Mouse (Mus musculus): ENCODE measurements around the gene Asb18. TPM values are rescaled to one million over a fixed set of nuclear protein-coding genes. Genes with fewer than 3 reads are reported as not detected.

Asb18 gene
- total RNA-seq, 2 experiments from 2014 or later: 1.4 to 1.8 TPM

GRCm38 (mm10) chr1:89938884-89939595 is 75.4 kb downstream of the Asb18 start:
- intact Hi-C loops (cut with DNase I): no loop called here
- DNase-seq (ENCODE audit: extremely low spot score in 1 of 2, low spot score in 2 of 2): no peak

- intact Hi-C loops (cut with DNase I): no loop called here
- no peak for DNase-seq (ENCODE audit: extremely low spot score in 1 of 2, low spot score in 2 of 2)
Measured at GRCm38 (mm10) chr1:89935493-89936348, 78.7 kb downstream of the Asb18 start.

GRCm38 (mm10) chr1:89934316-89935260 is 79.9 kb downstream of the Asb18 start:
- DNase-seq (ENCODE audit: extremely low spot score in 1 of 2, low spot score in 2 of 2): no peak
- intact Hi-C loops (cut with DNase I): no loop called here

GRCm38 (mm10) chr1:89933786-89934185 is 80.7 kb downstream of the Asb18 start:
- DNase-seq (ENCODE audit: extremely low spot score in 1 of 2, low spot score in 2 of 2): no peak
- intact Hi-C loops (cut with DNase I): no loop called here

GRCm38 (mm10) chr1:89933028-89933427 is 81.4 kb downstream of the Asb18 start:
- intact Hi-C loops (cut with DNase I): no loop called here
- no peak for DNase-seq (ENCODE audit: extremely low spot score in 1 of 2, low spot score in 2 of 2)

- intact Hi-C loops (cut with DNase I): no loop called here
- DNase-seq (ENCODE audit: extremely low spot score in 1 of 2, low spot score in 2 of 2): no peak
Measured at GRCm38 (mm10) chr1:89932616-89933015, 81.8 kb downstream of the Asb18 start.

- intact Hi-C loops (cut with DNase I): no loop called here
- no peak for DNase-seq (ENCODE audit: extremely low spot score in 1 of 2, low spot score in 2 of 2)
Measured at GRCm38 (mm10) chr1:89932021-89932423, 82.4 kb downstream of the Asb18 start.

GRCm38 (mm10) chr1:89931120-89931519 is 83.3 kb downstream of the Asb18 start, which contains the start of gene Gbx2:
Gbx2 (minus strand) TSS chr1:89931179.
- intact Hi-C loops (cut with DNase I): no loop called here
- DNase-seq (ENCODE audit: extremely low spot score in 1 of 2, low spot score in 2 of 2): peak in 1 of 2 experiments; percentile 47

GRCm38 (mm10) chr1:89930551-89930950 is 83.9 kb downstream of the Asb18 start:
- DNase-seq (ENCODE audit: extremely low spot score in 1 of 2, low spot score in 2 of 2): no peak
- intact Hi-C loops (cut with DNase I): no loop called here

GRCm38 (mm10) chr1:89929721-89930505 is 84.6 kb downstream of the Asb18 start:
- DNase-seq (ENCODE audit: extremely low spot score in 1 of 2, low spot score in 2 of 2): no peak
- intact Hi-C loops (cut with DNase I): no loop called here

GRCm38 (mm10) chr1:89929181-89929580 is 85.3 kb downstream of the Asb18 start:
- no peak for DNase-seq (ENCODE audit: extremely low spot score in 1 of 2, low spot score in 2 of 2)
- intact Hi-C loops (cut with DNase I): no loop called here

- no peak for DNase-seq (ENCODE audit: extremely low spot score in 1 of 2, low spot score in 2 of 2)
- intact Hi-C loops (cut with DNase I): no loop called here
Measured at GRCm38 (mm10) chr1:89928676-89929075, 85.8 kb downstream of the Asb18 start.

- intact Hi-C loops (cut with DNase I): no loop called here
- no peak for DNase-seq (ENCODE audit: extremely low spot score in 1 of 2, low spot score in 2 of 2)
Measured at GRCm38 (mm10) chr1:89927061-89927661, 87.3 kb downstream of the Asb18 start.

- intact Hi-C loops (cut with DNase I): no loop called here
- DNase-seq (ENCODE audit: extremely low spot score in 1 of 2, low spot score in 2 of 2): no peak
Measured at GRCm38 (mm10) chr1:89926583-89927060, 87.8 kb downstream of the Asb18 start.

GRCm38 (mm10) chr1:89925501-89926190 is 88.8 kb downstream of the Asb18 start:
- DNase-seq (ENCODE audit: extremely low spot score in 1 of 2, low spot score in 2 of 2): no peak
- intact Hi-C loops (cut with DNase I): no loop called here

GRCm38 (mm10) chr1:89923642-89924020 is 90.8 kb downstream of the Asb18 start:
- DNase-seq (ENCODE audit: extremely low spot score in 1 of 2, low spot score in 2 of 2): no peak
- intact Hi-C loops (cut with DNase I): no loop called here

- intact Hi-C loops (cut with DNase I): no loop called here
- DNase-seq (ENCODE audit: extremely low spot score in 1 of 2, low spot score in 2 of 2): no peak
Measured at GRCm38 (mm10) chr1:89922883-89923641, 91.4 kb downstream of the Asb18 start.

Measured in left cerebral cortex, postnatal 10 days (tissue).